Mouse (Mus musculus): ENCODE data around the gene Sfpq. TPM values are rescaled to one million over a fixed set of nuclear protein-coding genes. Genes with fewer than 3 reads are reported as not detected.
"Not testable (repeated sequence)": the region's sequence is repeated elsewhere in the genome, so short reads cannot be mapped to it uniquely, and the experiment has no call there.

Gene Sfpq
- polyA plus RNA-seq, 2 experiments = 34.6 to 89.3 TPM

GRCm38 (mm10) chr4:127000601-127001105, 20.5 kb upstream of the Sfpq start:
- WGBS (ENCODE audit: insufficient replicate concordance) = 40% methylated on average over 8 of the region's 8 CpGs

GRCm38 (mm10) chr4:127004384-127004783, 16.7 kb upstream of the Sfpq start:
- Histone ChIP-seq H3K9ac (replicated peaks) (no peak overlapping the region), H3K27me3 (ENCODE audit: control insufficient read depth, insufficient read depth, low read length) (no peaks in the 10 kb centered on the region; the same call in 1 of the 2 replicates), H3K4me3 (ENCODE audit: insufficient read depth in 1 of 2, low read depth in 2 of 2, low read length in 2 of 2) (no peak overlapping the region), H3K27ac (no peak overlapping the region), H3K9me3 (ENCODE audit: control insufficient read depth, low read length) (no peaks in the 10 kb centered on the region), H3K36me3 (replicated peaks; ENCODE audit: control insufficient read depth, insufficient read depth, low read depth) (no peaks in the 10 kb centered on the region), H3K4me2 (ENCODE audit: low read depth) (no peak overlapping the region), H3K4me1 (replicated peaks; ENCODE audit: control insufficient read depth in 2 of 2, insufficient read depth in 2 of 2, low read length in 1 of 2) (no peaks in the 10 kb centered on the region; a peak in 1 of 4 replicates)
- no peak for TF ChIP-seq CTCF (IDR thresholded peaks at IDR 0.05; ENCODE audit: low read depth)
- TF ChIP-seq EP300 (IDR thresholded peaks at IDR 0.05; ENCODE audit: low read depth) = no peak
- ATAC-seq (ENCODE audit: insufficient read depth) = no peak
- WGBS (ENCODE audit: insufficient replicate concordance) = 60% methylated on average over 3 of the region's 3 CpGs
- no peak for DNase-seq (ENCODE audit: low read depth in 3 of 3, low spot score in 3 of 3)

More at GRCm38 (mm10) chr4:127000601-127001105, 20.5 kb upstream of the Sfpq start:
- no peak for ATAC-seq (ENCODE audit: insufficient read depth)
- Histone ChIP-seq H3K4me1 (replicated peaks; ENCODE audit: control insufficient read depth in 2 of 2, insufficient read depth in 2 of 2, low read length in 1 of 2) (no peaks in the 10 kb centered on the region; a peak in 1 of 4 replicates), H3K27ac (no peak overlapping the region), H3K4me3 (ENCODE audit: insufficient read depth in 1 of 2, low read depth in 2 of 2, low read length in 2 of 2) (no peak overlapping the region), H3K27me3 (ENCODE audit: control insufficient read depth, insufficient read depth, low read length) (no peaks in the 10 kb centered on the region; the same call in 1 of the 2 replicates), H3K9ac (replicated peaks) (no peak overlapping the region), H3K4me2 (ENCODE audit: low read depth) (no peak overlapping the region), H3K36me3 (replicated peaks; ENCODE audit: control insufficient read depth, insufficient read depth, low read depth) (no peaks in the 10 kb centered on the region), H3K9me3 (ENCODE audit: control insufficient read depth, low read length) (no peaks in the 10 kb centered on the region)
- TF ChIP-seq CTCF (IDR thresholded peaks at IDR 0.05; ENCODE audit: low read depth) = no peak
- no peak for TF ChIP-seq EP300 (IDR thresholded peaks at IDR 0.05; ENCODE audit: low read depth)
- no peak for DNase-seq (ENCODE audit: low read depth in 3 of 3, low spot score in 3 of 3)

- TF ChIP-seq CTCF (IDR thresholded peaks at IDR 0.05; ENCODE audit: low read depth) = no peak
- no peak for TF ChIP-seq EP300 (IDR thresholded peaks at IDR 0.05; ENCODE audit: low read depth)
- whole genome bisulfite sequencing (ENCODE audit: insufficient replicate concordance) = 24% methylated on average over 25 of the region's 25 CpGs
- Histone ChIP-seq H3K9ac (replicated peaks) (no peak overlapping the region), H3K36me3 (replicated peaks; ENCODE audit: control insufficient read depth, insufficient read depth, low read depth) (no peaks in the 10 kb centered on the region), H3K4me3 (ENCODE audit: insufficient read depth in 1 of 2, low read depth in 2 of 2, low read length in 2 of 2) (peak overlapping the region in 1 of 2 experiments; percentile 13; a peak in 1 of 4 replicates), H3K27ac (no peak overlapping the region), H3K27me3 (ENCODE audit: control insufficient read depth, insufficient read depth, low read length) (no peaks in the 10 kb centered on the region; the same call in 1 of the 2 replicates), H3K4me2 (ENCODE audit: low read depth) (peak overlapping the region; percentile 47), H3K4me1 (replicated peaks; ENCODE audit: control insufficient read depth in 2 of 2, insufficient read depth in 2 of 2, low read length in 1 of 2) (no peaks in the 10 kb centered on the region; a peak in 1 of 4 replicates), H3K9me3 (ENCODE audit: control insufficient read depth, low read length) (no peaks in the 10 kb centered on the region)
- ATAC-seq (ENCODE audit: insufficient read depth) (no peak), DNase-seq (ENCODE audit: low read depth in 3 of 3, low spot score in 3 of 3) (no peak)
Observed at GRCm38 (mm10) chr4:127005113-127005936, 15.8 kb upstream of the Sfpq start.

GRCm38 (mm10) chr4:127015294-127015993, 5.7 kb upstream of the Sfpq start:
- not testable (repeated sequence) for H3K27me3 ChIP-seq (ENCODE audit: control insufficient read depth, insufficient read depth, low read length); H3K9ac ChIP-seq (replicated peaks); H3K27ac ChIP-seq; H3K36me3 ChIP-seq (replicated peaks; ENCODE audit: control insufficient read depth, insufficient read depth, low read depth); H3K4me1 ChIP-seq (replicated peaks; ENCODE audit: control insufficient read depth in 2 of 2, insufficient read depth in 2 of 2, low read length in 1 of 2); H3K9me3 ChIP-seq (ENCODE audit: control insufficient read depth, low read length)
- peak; percentile 95 for ATAC-seq (ENCODE audit: insufficient read depth)
- Histone ChIP-seq H3K4me2 (ENCODE audit: low read depth) (peak overlapping the region; percentile 38), H3K4me3 (ENCODE audit: insufficient read depth in 1 of 2, low read depth in 2 of 2, low read length in 2 of 2) (peak overlapping the region; percentile 42 to 62)
- 16% methylated on average over 14 of the region's 26 CpGs for WGBS (ENCODE audit: insufficient replicate concordance)
- TF ChIP-seq CTCF (IDR thresholded peaks at IDR 0.05; ENCODE audit: low read depth) = peak; percentile 94
- peak; percentile 42 to 77 (median 54) for DNase-seq (ENCODE audit: low read depth in 3 of 3, low spot score in 3 of 3)

GRCm38 (mm10) chr4:127016366-127016765, 4.8 kb upstream of the Sfpq start:
- no peak overlapping the region for H3K27ac ChIP-seq
- no peaks in the 10 kb centered on the region for H3K27me3 ChIP-seq (ENCODE audit: control insufficient read depth, insufficient read depth, low read length)
- H3K4me3 ChIP-seq (ENCODE audit: insufficient read depth in 1 of 2, low read depth in 2 of 2, low read length in 2 of 2) = no peak overlapping the region
- no peaks in the 10 kb centered on the region for H3K36me3 ChIP-seq (replicated peaks; ENCODE audit: control insufficient read depth, insufficient read depth, low read depth)
- TF ChIP-seq EP300 (IDR thresholded peaks at IDR 0.05; ENCODE audit: low read depth) (no peak), CTCF (IDR thresholded peaks at IDR 0.05; ENCODE audit: low read depth) (no peak)
- H3K9me3 ChIP-seq (ENCODE audit: control insufficient read depth, low read length) = no peaks in the 10 kb centered on the region
- ATAC-seq (ENCODE audit: insufficient read depth) = no peak
- no peak for DNase-seq (ENCODE audit: low read depth in 3 of 3, low spot score in 3 of 3)
- H3K4me1 ChIP-seq (replicated peaks; ENCODE audit: control insufficient read depth in 2 of 2, insufficient read depth in 2 of 2, low read length in 1 of 2) = peaks cover 5 to 9% of the 10 kb centered on the region in 2 experiments
- H3K4me2 ChIP-seq (ENCODE audit: low read depth) = no peak overlapping the region
- WGBS (ENCODE audit: insufficient replicate concordance) = 82% methylated on average over 4 of the region's 4 CpGs
- no peak overlapping the region for H3K9ac ChIP-seq (replicated peaks)

Measured in liver, embryonic 14.5 days (tissue).